Mouse (Mus musculus) G1E (cell line): ENCODE results near the gene Nkx2-5.

Source experiments
- CTCF ChIP-seq: IDR thresholded peaks from 2 replicates; pipeline ENCODE4 v1.5.1; 2012; ENCODE audit warnings: low read depth, low read length, inconsistent platforms, mixed read lengths
- GATA1 ChIP-seq: IDR thresholded peaks from 2 replicates; pipeline ENCODE4 v1.6.1; 2012; ENCODE audit warnings: borderline replicate concordance, low read length, inconsistent platforms, mixed read lengths
- POLR2AphosphoS5 ChIP-seq: IDR thresholded peaks from 2 replicates; pipeline ENCODE4 v1.6.1; 2012; ENCODE audit warnings: low read depth, low read length, inconsistent platforms; ENCODE audit not compliant: insufficient replicate concordance
- TAL1 ChIP-seq: conservative IDR thresholded peaks from 2 replicates; pipeline ENCODE4 v1.6.1; 2012; ENCODE audit warnings: low read depth, low read length, inconsistent platforms, mixed read lengths

DNA sequence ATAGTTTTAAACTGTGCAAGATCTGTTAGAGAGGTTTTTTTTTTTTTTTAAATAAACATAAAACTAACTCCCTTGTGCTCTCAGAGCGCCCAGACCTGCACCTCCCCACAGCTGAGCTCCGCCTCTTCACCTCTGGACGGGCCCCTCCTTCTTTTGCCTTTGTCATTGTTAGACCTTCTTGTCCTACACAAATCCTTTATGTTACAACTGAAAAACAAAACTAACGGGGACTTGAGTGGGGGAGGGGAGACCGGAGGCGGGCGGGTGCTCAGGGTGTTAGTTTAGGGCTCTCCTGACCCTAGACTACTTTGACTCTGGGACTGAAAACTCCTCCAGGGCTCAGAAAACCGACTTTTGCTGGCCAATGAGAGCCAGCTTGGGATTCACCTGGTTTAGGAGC is 8.9 kb downstream of the Nkx2-5 start:
- TF ChIP-seq CTCF (no peak), TAL1 (no peak), GATA1 (no peak), POLR2AphosphoS5 (no peak)
